6 mouse cellular contexts compared by ENCODE assay signal in genomic region chr2:120681151-120681550, GRCm38 (mm10). TPM values are rescaled to one million over a fixed set of nuclear protein-coding genes. Genes with fewer than 3 reads are reported as not detected.
DNase-seq lines count a peak whose midpoint lies in the region; ATAC-seq and TF ChIP-seq lines count a peak whose summit lies in the region.
"Not testable (repeated sequence)": the region's sequence is repeated elsewhere in the genome, so short reads cannot be mapped to it uniquely, and the experiment has no call there.

No protein-coding gene starts in this region.

- H3K4me1 ChIP-seq in embryonic facial prominence, embryonic 14.5 days (ENCODE audit: control insufficient read depth, insufficient read depth, low read length); lung, embryonic 14.5 days (ENCODE audit: insufficient read depth): not testable (repeated sequence)

- H3K27ac ChIP-seq in embryonic facial prominence, embryonic 14.5 days (replicated peaks; ENCODE audit: low read depth, low read length); lung, embryonic 14.5 days (ENCODE audit: low read depth): not testable (repeated sequence)

- not testable (repeated sequence) for H3K27me3 ChIP-seq in embryonic facial prominence, embryonic 14.5 days (replicated peaks; ENCODE audit: control insufficient read depth, insufficient read depth, low read length); lung, embryonic 14.5 days (ENCODE audit: insufficient read depth, low read length)

- not testable (repeated sequence) for H3K9me3 ChIP-seq in embryonic facial prominence, embryonic 14.5 days (ENCODE audit: control insufficient read depth, low read length); lung, embryonic 14.5 days (ENCODE audit: low read depth, low read length)

- not testable (repeated sequence) for ATAC-seq in embryonic facial prominence, embryonic 14.5 days (ENCODE audit: low read depth); lung, embryonic 14.5 days (ENCODE audit: insufficient read depth)

- not testable (repeated sequence) for H3K36me3 ChIP-seq in embryonic facial prominence, embryonic 14.5 days (ENCODE audit: control insufficient read depth, insufficient read depth, low read length)
- H3K36me3 ChIP-seq in lung, embryonic 14.5 days (ENCODE audit: insufficient read depth) = peaks cover 17% of the 10 kb centered on the region

- not testable (repeated sequence) for H3K4me2 ChIP-seq in embryonic facial prominence, embryonic 14.5 days (ENCODE audit: low read depth, low read length); lung, embryonic 14.5 days

- not testable (repeated sequence) for H3K4me3 ChIP-seq in embryonic facial prominence, embryonic 14.5 days (ENCODE audit: low read depth, low read length); lung, embryonic 14.5 days (ENCODE audit: low read depth, low read length)

- DNase-seq in 3T3-L1 (ENCODE audit: low read depth, low spot score) = peak; percentile 16
- DNase-seq in R1 (ENCODE audit: low read depth, low spot score) = peak; percentile 71
- peak; percentile 24 for DNase-seq in embryonic facial prominence, embryonic 14.5 days (ENCODE audit: low spot score)
- DNase-seq in heart, adult 18-20 months = peak; percentile 6 to 11
- DNase-seq in lung, embryonic 14.5 days = peak; percentile 12
- peak; percentile 6 for DNase-seq in urinary bladder, postnatal 25 days (ENCODE audit: low spot score)

- TF ChIP-seq CTCF in lung, embryonic 14.5 days (IDR thresholded peaks at IDR 0.05; ENCODE audit: low read depth) = not testable (repeated sequence)

- not testable (repeated sequence) for H3K9ac ChIP-seq in embryonic facial prominence, embryonic 14.5 days (ENCODE audit: low read depth, low read length); lung, embryonic 14.5 days

- WGBS in embryonic facial prominence, embryonic 14.5 days = 86% methylated on average over 7 of the region's 7 CpGs
- WGBS in lung, embryonic 14.5 days = 82% methylated on average over 7 of the region's 7 CpGs

RNA-seq across cellular contexts. Expression of gene Stard9, which starts 52.2 kb away (rescaled TPM):
- 8.6 and 9.2 TPM in 2 replicates for polyA plus RNA-seq in embryonic facial prominence, embryonic 14.5 days (2014; fragmentation: Nextera tagmentation; extraction: Ambion mirVana)
- 1 to 10 TPM; 4.3 to 5.8 TPM for total RNA-seq in heart, adult 18-20 months (2021)
- polyA plus RNA-seq in lung, embryonic 14.5 days (2014; fragmentation: Nextera tagmentation; extraction: Ambion mirVana) = 14.1 and 14.9 TPM in 2 replicates

Comparison
In these comparisons a context has a peak if more than half of its experiments do, and no peak if none do; other contexts are left out.
1. DNase-seq: peak in every context shown above with its lines; median percentile 71 in R1; 24 in embryonic facial prominence, embryonic 14.5 days; 16 in 3T3-L1; 12 in lung, embryonic 14.5 days; 8 in heart, adult 18-20 months; 6 in urinary bladder, postnatal 25 days.